Mouse (Mus musculus): ENCODE data around the gene Cfi. TPM values are rescaled to one million over a fixed set of nuclear protein-coding genes. Genes with fewer than 3 reads are reported as not detected.

Cfi gene
- polyA plus RNA-seq, 1 experiment from 2014 or later: 0.49 TPM

DNA sequence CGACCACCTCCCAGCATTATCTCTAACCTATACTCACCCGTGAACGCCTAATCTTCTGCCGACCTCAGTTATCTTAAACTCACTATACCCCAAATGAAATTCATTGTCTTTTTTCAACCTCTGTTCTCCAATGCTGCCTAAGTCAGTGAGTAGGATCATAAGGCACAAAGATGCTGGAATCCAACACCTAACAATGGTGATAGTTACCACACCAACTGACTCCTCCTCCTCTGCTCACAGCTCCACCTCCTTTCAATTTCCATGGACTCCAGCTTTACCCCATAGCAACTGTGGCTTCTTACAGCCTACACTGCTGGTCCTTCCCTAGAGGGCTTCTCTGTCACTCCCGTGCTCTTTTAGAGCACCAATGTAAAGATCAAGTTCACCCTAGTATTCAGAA is 8.0 kb upstream of the Cfi start:
- ATAC-seq (replicated peaks): no peak
- Histone ChIP-seq H3K27me3 (replicated peaks) (0 out of 2 replicates have a peak, but pooled peaks cover 3% of the 10 kb centered on the region), H3K4me1 (peaks cover 21% of the 10 kb centered on the region), H3K9me3 (no peaks in the 10 kb centered on the region), H3K4me2 (no peak overlapping the region), H3K36me3 (replicated peaks) (peaks cover 24% of the 10 kb centered on the region), H3K9ac (no peak overlapping the region), H3K4me3 (no peak overlapping the region), H3K27ac (no peak overlapping the region)
- WGBS: 95% methylated on average over 5 of the region's 5 CpGs

- under 1% methylated on average over 45 of the region's 45 CpGs for WGBS
- Histone ChIP-seq H3K27ac (peak overlapping the region; percentile 92), H3K4me2 (peak overlapping the region; percentile 66), H3K4me1 (peaks cover 21% of the 10 kb centered on the region), H3K9me3 (no peaks in the 10 kb centered on the region), H3K9ac (peak overlapping the region; percentile 72), H3K36me3 (replicated peaks) (no peaks in the 10 kb centered on the region), H3K4me3 (peak overlapping the region; percentile 81), H3K27me3 (replicated peaks) (0 out of 2 replicates have a peak, but pooled peaks cover 3% of the 10 kb centered on the region)
- ATAC-seq (replicated peaks): no peak
Observed at GRCm38 (mm10) chr3:129830626-129831025, 5.1 kb upstream of the Cfi start.

DNA sequence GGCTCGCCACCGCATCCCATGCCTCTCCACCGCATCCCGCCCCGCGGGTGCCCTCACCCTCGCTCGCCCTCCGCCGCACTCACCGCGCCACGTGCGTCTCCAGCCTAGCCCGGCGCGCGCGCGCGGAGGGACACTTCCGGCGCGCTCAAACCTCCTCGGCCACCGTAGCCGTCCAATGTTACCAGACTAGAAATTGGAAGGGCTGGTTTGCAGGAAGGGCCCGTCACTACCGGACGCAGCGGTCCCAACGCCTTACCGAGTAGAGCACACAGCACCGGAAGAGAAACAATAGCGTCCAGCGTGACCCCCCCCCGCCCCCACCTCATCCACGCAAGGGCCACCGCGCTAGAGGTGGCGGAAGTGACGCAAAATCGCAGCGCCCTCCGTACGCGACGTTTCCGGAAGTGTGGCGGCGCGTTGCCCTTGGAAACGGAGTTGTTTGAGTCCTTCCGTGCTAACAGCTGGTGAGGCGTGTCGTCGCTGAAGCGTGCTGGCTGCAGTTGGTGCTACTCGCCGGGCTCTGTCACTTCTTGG is 4.6 kb upstream of the Cfi start, which contains the start of gene Gar1:
Gene Gar1 (minus strand): TSS at position 362 of the 534 bp plus-strand sequence.
- Histone ChIP-seq H3K36me3 (replicated peaks) (no peaks in the 10 kb centered on the region), H3K9ac (peak within 1 kb of the TSS; percentile 72)
- under 1% methylated on average over 60 of the region's 60 CpGs for WGBS

GRCm38 (mm10) chr3:129836051-129836697 is 490 bp downstream of the Cfi start:
- Histone ChIP-seq H3K36me3 (replicated peaks) (no peaks in the 10 kb centered on the region), H3K27ac (no peak overlapping the region), H3K27me3 (replicated peaks) (0 out of 2 replicates have a peak, but pooled peaks cover 3% of the 10 kb centered on the region), H3K4me2 (peak overlapping the region; percentile 5; the same call in 1 of the 2 replicates), H3K9ac (no peak overlapping the region), H3K4me3 (no peak overlapping the region), H3K4me1 (0 out of 2 replicates have a peak, but pooled peaks cover 2% of the 10 kb centered on the region), H3K9me3 (no peaks in the 10 kb centered on the region)
- 11% methylated on average over 11 of the region's 11 CpGs for WGBS
- no peak for ATAC-seq (replicated peaks)

More for the DNA sequence above, 4.6 kb upstream of the Cfi start, which contains the start of gene Gar1:
- peaks cover 21% of the 10 kb centered on the region for H3K4me1 ChIP-seq
- H3K4me2 ChIP-seq: peak within 1 kb of the TSS; percentile 66
- no peaks in the 10 kb centered on the region for H3K9me3 ChIP-seq
- H3K27me3 ChIP-seq (replicated peaks): 0 out of 2 replicates have a peak, but pooled peaks cover 3% of the 10 kb centered on the region
- H3K4me3 ChIP-seq: peak within 1 kb of the TSS; percentile 81
- ATAC-seq (replicated peaks): peak; percentile 97
- peak within 1 kb of the TSS; percentile 92 for H3K27ac ChIP-seq

- H3K4me2 ChIP-seq: no peak overlapping the region
- 89% methylated on average over 6 of the region's 6 CpGs for WGBS
- no peak overlapping the region for H3K4me3 ChIP-seq
- H3K9ac ChIP-seq: no peak overlapping the region
- ATAC-seq (replicated peaks): no peak
- no peaks in the 10 kb centered on the region for H3K4me1 ChIP-seq
- 0 out of 2 replicates have a peak, but pooled peaks cover 3% of the 10 kb centered on the region for H3K27me3 ChIP-seq (replicated peaks)
- H3K9me3 ChIP-seq: no peaks in the 10 kb centered on the region
- no peaks in the 10 kb centered on the region for H3K36me3 ChIP-seq (replicated peaks)
- H3K27ac ChIP-seq: no peak overlapping the region
Observed at GRCm38 (mm10) chr3:129836965-129837364, 1.3 kb downstream of the Cfi start.

- Histone ChIP-seq H3K4me1 (no peaks in the 10 kb centered on the region), H3K27me3 (replicated peaks) (no peaks in the 10 kb centered on the region), H3K27ac (no peak overlapping the region), H3K9ac (no peak overlapping the region), H3K36me3 (replicated peaks) (no peaks in the 10 kb centered on the region), H3K4me2 (no peak overlapping the region), H3K4me3 (no peak overlapping the region), H3K9me3 (no peaks in the 10 kb centered on the region)
- WGBS: 41% methylated on average over 7 of the region's 7 CpGs
- ATAC-seq (replicated peaks): no peak
Observed at GRCm38 (mm10) chr3:129838017-129838416, 2.3 kb downstream of the Cfi start.

DNA sequence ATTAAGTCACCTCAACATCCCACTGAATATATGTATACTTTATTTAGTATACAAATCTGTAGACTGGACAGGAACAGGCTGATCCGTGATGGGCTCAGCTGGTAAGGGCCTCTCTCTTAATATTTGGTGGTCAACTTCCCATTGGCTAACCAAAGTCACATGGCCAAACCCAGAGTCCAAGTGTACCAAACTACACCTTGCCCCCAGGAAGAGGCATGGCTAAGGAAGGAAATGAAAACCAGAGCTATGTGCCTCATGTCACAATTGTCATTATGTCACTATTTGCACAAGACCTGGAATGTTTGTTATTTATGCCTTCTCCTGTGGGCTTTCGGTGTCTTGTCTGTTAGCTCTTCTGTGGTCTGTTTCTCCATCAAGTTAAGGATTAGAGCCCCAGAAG is 10.2 kb downstream of the Cfi start:
- Histone ChIP-seq H3K27me3 (replicated peaks) (no peaks in the 10 kb centered on the region), H3K9ac (no peak overlapping the region), H3K4me3 (no peak overlapping the region), H3K36me3 (replicated peaks) (no peaks in the 10 kb centered on the region), H3K4me2 (no peak overlapping the region), H3K9me3 (no peaks in the 10 kb centered on the region), H3K4me1 (no peaks in the 10 kb centered on the region), H3K27ac (no peak overlapping the region)
- 85% methylated on average over 2 of the region's 2 CpGs for WGBS
- no peak for ATAC-seq (replicated peaks)

GRCm38 (mm10) chr3:129846846-129847245 is 11.2 kb downstream of the Cfi start:
- no peaks in the 10 kb centered on the region for H3K27me3 ChIP-seq (replicated peaks)
- no peak for ATAC-seq (replicated peaks)
- no peak overlapping the region for H3K9ac ChIP-seq
- H3K27ac ChIP-seq: no peak overlapping the region
- H3K4me2 ChIP-seq: no peak overlapping the region
- H3K9me3 ChIP-seq: no peaks in the 10 kb centered on the region
- H3K36me3 ChIP-seq (replicated peaks): no peaks in the 10 kb centered on the region
- H3K4me1 ChIP-seq: no peaks in the 10 kb centered on the region
- H3K4me3 ChIP-seq: no peak overlapping the region
- WGBS: 86% methylated on average over 7 of the region's 7 CpGs

DNA sequence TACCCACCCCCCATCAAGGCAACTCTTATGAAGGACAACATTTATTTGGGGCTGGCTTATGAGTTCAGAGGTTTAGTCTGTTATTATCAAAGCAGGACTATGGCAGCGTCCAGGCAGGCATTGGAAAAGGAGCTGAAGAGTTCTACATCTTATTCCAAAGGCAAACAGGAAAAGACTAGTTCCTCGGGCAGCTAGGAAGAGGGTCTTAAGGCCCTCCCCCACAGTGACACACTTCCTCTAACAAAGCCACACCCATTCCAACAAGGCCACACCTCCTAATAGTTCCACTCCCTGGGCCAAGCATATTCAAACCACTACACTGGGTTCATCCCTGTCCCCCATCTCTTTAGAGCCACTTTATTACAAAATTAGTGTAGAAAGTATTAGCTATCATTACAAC is 26.9 kb downstream of the Cfi start:
- no peak for ATAC-seq (replicated peaks)
- Histone ChIP-seq H3K27me3 (replicated peaks) (no peaks in the 10 kb centered on the region), H3K4me2 (no peak overlapping the region), H3K4me3 (no peak overlapping the region), H3K27ac (no peak overlapping the region), H3K36me3 (replicated peaks) (no peaks in the 10 kb centered on the region), H3K4me1 (no peaks in the 10 kb centered on the region), H3K9me3 (no peaks in the 10 kb centered on the region), H3K9ac (no peak overlapping the region)
- WGBS: 87% methylated on average over 2 of the region's 2 CpGs

DNA sequence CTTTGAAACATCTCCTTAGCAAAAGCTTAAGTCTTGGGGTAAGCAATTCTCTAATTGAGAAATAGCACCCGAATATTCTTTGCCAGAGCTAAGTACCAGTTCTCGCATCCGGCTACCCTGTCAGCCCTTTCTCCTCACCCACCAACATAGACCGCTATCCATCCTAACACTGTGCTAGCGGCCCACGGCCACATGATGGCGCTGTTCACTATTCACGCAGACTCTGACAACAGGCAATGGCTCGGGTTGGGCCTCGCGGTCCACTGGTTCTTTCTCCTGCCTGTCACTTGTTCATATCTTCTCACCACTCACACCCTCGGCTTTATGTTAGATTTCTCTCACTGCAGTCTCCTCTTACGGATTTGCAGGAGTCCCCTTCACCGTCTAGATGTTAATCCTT is 28.0 kb downstream of the Cfi start:
- WGBS: 53% methylated on average over 14 of the region's 14 CpGs
- no peak overlapping the region for H3K27ac ChIP-seq
- H3K27me3 ChIP-seq (replicated peaks): no peaks in the 10 kb centered on the region
- H3K4me1 ChIP-seq: no peaks in the 10 kb centered on the region
- no peak overlapping the region for H3K9ac ChIP-seq
- H3K4me2 ChIP-seq: no peak overlapping the region
- no peak for ATAC-seq (replicated peaks)
- no peaks in the 10 kb centered on the region for H3K36me3 ChIP-seq (replicated peaks)
- no peaks in the 10 kb centered on the region for H3K9me3 ChIP-seq
- H3K4me3 ChIP-seq: no peak overlapping the region

GRCm38 (mm10) chr3:129877327-129877726 is 41.6 kb downstream of the Cfi start:
- Histone ChIP-seq H3K9me3 (no peaks in the 10 kb centered on the region), H3K27me3 (replicated peaks) (no peaks in the 10 kb centered on the region), H3K9ac (no peak overlapping the region), H3K4me3 (no peak overlapping the region), H3K4me1 (peaks cover 12% of the 10 kb centered on the region), H3K4me2 (no peak overlapping the region), H3K27ac (no peak overlapping the region), H3K36me3 (replicated peaks) (no peaks in the 10 kb centered on the region)
- WGBS: 92% methylated on average over 10 of the region's 10 CpGs
- ATAC-seq (replicated peaks): no peak

DNA sequence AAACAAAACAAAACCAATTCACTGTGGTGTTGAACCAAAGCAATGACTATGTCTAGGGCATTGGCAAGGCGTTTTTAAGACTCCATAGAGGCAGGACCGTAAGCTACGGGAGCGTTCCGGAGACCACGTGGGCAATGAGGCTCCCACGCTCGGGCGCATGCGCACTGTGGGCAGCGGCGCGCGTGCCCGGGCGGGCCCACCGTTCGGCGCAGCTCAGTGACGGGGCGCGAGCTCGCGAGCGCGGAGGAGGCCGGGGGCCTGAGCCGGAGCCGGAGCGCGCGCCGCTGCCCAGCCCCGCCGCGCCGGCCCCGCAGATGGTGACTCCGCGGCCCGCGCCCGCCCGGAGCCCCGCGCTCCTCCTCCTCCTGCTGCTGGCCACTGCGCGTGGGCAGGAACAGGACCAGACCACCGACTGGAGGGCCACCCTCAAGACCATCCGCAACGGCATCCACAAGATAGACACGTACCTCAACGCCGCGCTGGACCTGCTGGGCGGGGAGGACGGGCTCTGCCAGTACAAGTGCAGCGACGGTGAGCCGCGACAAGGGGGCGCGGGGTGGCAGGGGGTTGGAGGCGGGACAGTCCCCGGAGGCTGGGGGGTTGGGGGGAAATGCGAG is 42.8 kb downstream of the Cfi start, which contains the start of gene Pla2g12a:
Gene Pla2g12a (plus strand): TSS at position 202 of the 617 bp plus-strand sequence.
- peaks cover 12% of the 10 kb centered on the region for H3K4me1 ChIP-seq
- H3K36me3 ChIP-seq (replicated peaks): no peaks in the 10 kb centered on the region
- peak within 1 kb of the TSS; percentile 78 for H3K4me3 ChIP-seq
- no peaks in the 10 kb centered on the region for H3K27me3 ChIP-seq (replicated peaks)
- no peaks in the 10 kb centered on the region for H3K9me3 ChIP-seq
- WGBS: under 1% methylated on average over 66 of the region's 66 CpGs
- peak within 1 kb of the TSS; percentile 93 for H3K4me2 ChIP-seq
- H3K9ac ChIP-seq: peak within 1 kb of the TSS; percentile 81
- peak; percentile 97 for ATAC-seq (replicated peaks)
- H3K27ac ChIP-seq: peak within 1 kb of the TSS; percentile 89
